Mouse (Mus musculus): Measurements from ENCODE around the gene Rest.

Rest gene

GRCm38 (mm10) chr5:77265671-77266065 lies 377 bp downstream of the Rest start:
- DNase-seq (ENCODE audit: low spot score in 2 of 2) = peak; percentile 37 to 40

GRCm38 (mm10) chr5:77266066-77266885 lies 985 bp downstream of the Rest start:
- DNase-seq (ENCODE audit: low spot score in 2 of 2) = peak in 1 of 2 experiments; percentile 25

- no peak for DNase-seq (ENCODE audit: low spot score in 2 of 2)
Observed at GRCm38 (mm10) chr5:77266886-77267401, 1.7 kb downstream of the Rest start.

GRCm38 (mm10) chr5:77267441-77267840 lies 2.1 kb downstream of the Rest start:
- DNase-seq (ENCODE audit: low spot score in 2 of 2) = no peak

- DNase-seq (ENCODE audit: low spot score in 2 of 2) = no peak
Observed at GRCm38 (mm10) chr5:77267957-77268624, 2.8 kb downstream of the Rest start.

GRCm38 (mm10) chr5:77269399-77269798 lies 4.1 kb downstream of the Rest start:
- no peak for DNase-seq (ENCODE audit: low spot score in 2 of 2)

- no peak for DNase-seq (ENCODE audit: low spot score in 2 of 2)
Observed at GRCm38 (mm10) chr5:77273151-77273550, 7.9 kb downstream of the Rest start.

GRCm38 (mm10) chr5:77275950-77276349 lies 10.7 kb downstream of the Rest start:
- DNase-seq (ENCODE audit: low spot score in 2 of 2) = no peak

- no peak for DNase-seq (ENCODE audit: low spot score in 2 of 2)
Observed at GRCm38 (mm10) chr5:77277204-77277603, 11.9 kb downstream of the Rest start.

- no peak for DNase-seq (ENCODE audit: low spot score in 2 of 2)
Observed at GRCm38 (mm10) chr5:77281518-77282174, 16.4 kb downstream of the Rest start.

GRCm38 (mm10) chr5:77282242-77282641 lies 17.0 kb downstream of the Rest start:
- DNase-seq (ENCODE audit: low spot score in 2 of 2) = no peak

GRCm38 (mm10) chr5:77285685-77286084 lies 20.4 kb downstream of the Rest start:
- no peak for DNase-seq (ENCODE audit: low spot score in 2 of 2)

- DNase-seq (ENCODE audit: low spot score in 2 of 2) = no peak
Observed at GRCm38 (mm10) chr5:77286904-77287303, 21.6 kb downstream of the Rest start.

GRCm38 (mm10) chr5:77287901-77288300 lies 22.6 kb downstream of the Rest start:
- no peak for DNase-seq (ENCODE audit: low spot score in 2 of 2)

- no peak for DNase-seq (ENCODE audit: low spot score in 2 of 2)
Observed at GRCm38 (mm10) chr5:77289686-77290085, 24.4 kb downstream of the Rest start.

- no peak for DNase-seq (ENCODE audit: low spot score in 2 of 2)
Observed at GRCm38 (mm10) chr5:77290606-77291005, 25.3 kb downstream of the Rest start.

GRCm38 (mm10) chr5:77292803-77293522 lies 27.7 kb downstream of the Rest start:
- no peak for DNase-seq (ENCODE audit: low spot score in 2 of 2)

GRCm38 (mm10) chr5:77299486-77299885 lies 34.2 kb downstream of the Rest start:
- DNase-seq (ENCODE audit: low spot score in 2 of 2) = no peak

- DNase-seq (ENCODE audit: low spot score in 2 of 2) = no peak
Observed at GRCm38 (mm10) chr5:77301296-77301903, 36.1 kb downstream of the Rest start.

GRCm38 (mm10) chr5:77307821-77308553 lies 42.7 kb downstream of the Rest start:
- no peak for DNase-seq (ENCODE audit: low spot score in 2 of 2)
